Mouse (Mus musculus) lung, embryonic 16.5 days (tissue): ENCODE measurements at regions not wholly inside any gene's neighbourhood (a gene's known extent, or its start where the extent isn't known, plus 50 kb on each side); places are given as distances from the start of the nearest gene placed in this dataset.
A peak's percentile ranks its signal among the peaks of the same experiment; 100 is the strongest.

Source experiments
- ATAC-seq: fragments of 200-750 bp; cut with Nextera tagmentation; 2 replicates; pipeline ENCODE4 v1.8.0; 2017; ENCODE audit warnings: low read depth, mild to moderate bottlenecking, moderate library complexity
- H3K27ac ChIP-seq: fragments of 300-500 bp; sonication (generic); 2 replicates; pipeline ENCODE4 v1.5.1; 2014; ENCODE audit warnings: mild to moderate bottlenecking, control low read depth, low read length
- H3K27me3 ChIP-seq: fragments of 300-500 bp; sonication (generic); 2 replicates; pipeline ENCODE4 v1.6.1; 2014; ENCODE audit warnings: low read depth, low read length, mixed read lengths; ENCODE audit not compliant: control insufficient read depth, insufficient read depth
- H3K36me3 ChIP-seq: fragments of 300-500 bp; sonication (generic); 2 replicates; pipeline ENCODE4 v1.6.1; 2014; ENCODE audit warnings: low read length; ENCODE audit not compliant: control insufficient read depth, insufficient read depth
- H3K4me1 ChIP-seq: fragments of 300-500 bp; sonication (generic); replicated peaks from 2 replicates; pipeline ENCODE4 v1.6.1; 2014; ENCODE audit warnings: low read length, mixed read lengths; ENCODE audit not compliant: control insufficient read depth, insufficient read depth
- H3K4me2 ChIP-seq: fragments of 300-500 bp; sonication (generic); 2 replicates; pipeline ENCODE4 v1.6.1; 2014; ENCODE audit warnings: low read depth, low read length, control low read depth
- H3K4me3 ChIP-seq: fragments of 300-500 bp; sonication (generic); 2 replicates; pipeline ENCODE4 v1.5.1; 2014; ENCODE audit warnings: mild to moderate bottlenecking, low read length, control low read depth
- H3K9ac ChIP-seq: fragments of 300-500 bp; sonication (generic); 2 replicates; pipeline ENCODE4 v1.6.1; 2014; ENCODE audit warnings: low read length, control low read depth
- H3K9me3 ChIP-seq: fragments of 300-500 bp; sonication (generic); 2 replicates; pipeline ENCODE4 v1.6.1; 2016; ENCODE audit warnings: low read length; ENCODE audit not compliant: control insufficient read depth
- WGBS: fragments of 180-500 bp; shearing (Covaris S2); extraction: QIAGEN DNeasy Blood & Tissue Kit; methylation state at CpG from one replicate; pipeline ENCODE4 v1.1.7; 2014; 5-methylcytosine and 5-hydroxymethylcytosine counted together

DNA sequence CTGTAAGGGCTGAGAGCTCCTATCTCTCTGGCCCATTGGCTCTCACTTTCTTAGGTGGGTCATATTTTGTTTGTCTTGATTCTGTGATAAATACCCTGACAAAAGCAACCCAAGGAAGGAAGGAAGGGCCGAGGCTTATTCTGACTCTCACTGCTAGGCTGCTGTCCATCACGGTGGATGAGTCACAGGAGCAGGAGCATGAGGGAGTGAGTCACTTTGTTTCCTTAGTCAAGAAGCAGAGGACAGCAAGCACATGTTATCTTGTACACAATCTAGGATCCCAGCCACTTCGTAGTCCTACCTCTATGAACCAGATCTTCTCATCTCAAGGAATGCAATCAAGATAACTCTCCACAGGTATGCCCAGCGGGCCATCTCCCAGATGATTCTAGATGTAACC, 69.9 kb downstream of the Atp6v1g3 start:
- H3K27me3 ChIP-seq: no peaks in the 10 kb centered on the region
- H3K9me3 ChIP-seq: no peaks in the 10 kb centered on the region
- H3K36me3 ChIP-seq: no peaks in the 10 kb centered on the region
- H3K27ac ChIP-seq: no peak overlapping the region
- H3K4me2 ChIP-seq: no peak overlapping the region
- H3K4me1 ChIP-seq: no peaks in the 10 kb centered on the region
- no peak for ATAC-seq
- H3K4me3 ChIP-seq: no peak overlapping the region
- no peak overlapping the region for H3K9ac ChIP-seq
- 58% methylated on average over 4 of the region's 4 CpGs for WGBS

DNA sequence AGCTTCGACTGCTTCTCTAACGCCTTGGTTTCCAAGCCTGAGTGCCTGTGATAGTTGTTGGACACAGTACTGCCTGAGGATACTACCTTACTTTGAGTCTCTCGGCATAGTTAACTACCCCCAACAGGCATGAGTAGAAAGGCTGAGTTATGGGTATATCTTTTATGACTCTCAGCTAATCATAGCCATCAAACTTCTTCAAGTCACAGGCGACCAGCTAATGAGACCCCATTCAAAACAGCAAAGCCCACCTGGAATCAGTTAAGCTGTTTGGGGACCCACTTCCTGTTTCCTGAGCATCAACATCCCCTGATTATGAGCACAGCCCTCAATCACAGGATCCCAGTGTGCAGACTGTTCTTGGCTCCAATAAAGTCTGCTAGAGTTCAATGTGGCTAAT, 71.4 kb downstream of the Atp6v1g3 start:
- ATAC-seq: no peak
- Histone ChIP-seq H3K27me3 (no peaks in the 10 kb centered on the region), H3K36me3 (no peaks in the 10 kb centered on the region), H3K4me3 (no peak overlapping the region), H3K9me3 (no peaks in the 10 kb centered on the region), H3K4me2 (no peak overlapping the region), H3K27ac (no peak overlapping the region), H3K9ac (no peak overlapping the region), H3K4me1 (no peaks in the 10 kb centered on the region)
- WGBS: 83% methylated on average over 4 of the region's 4 CpGs

DNA sequence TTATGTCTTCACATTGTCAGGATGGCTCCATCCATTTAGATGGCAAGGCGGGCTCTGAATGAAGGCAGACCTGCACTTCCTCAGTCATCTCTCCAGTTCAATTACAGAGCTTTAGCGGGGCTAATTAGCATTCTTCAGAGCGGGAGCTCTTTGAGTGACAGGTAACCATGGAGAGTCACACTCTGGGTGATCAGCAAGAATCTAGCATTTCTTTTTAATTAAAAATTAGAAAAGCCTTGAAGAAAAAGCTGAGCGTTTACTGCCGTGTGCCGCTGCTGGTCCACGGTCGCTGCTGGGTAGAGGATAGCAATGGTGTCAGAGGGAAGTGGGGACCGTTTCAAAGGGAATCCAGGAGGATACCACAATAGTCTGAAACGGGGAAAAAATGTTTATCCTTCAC, 72.5 kb downstream of the Atp6v1g3 start:
- Histone ChIP-seq H3K4me2 (no peak overlapping the region), H3K27ac (no peak overlapping the region), H3K36me3 (no peaks in the 10 kb centered on the region), H3K27me3 (no peaks in the 10 kb centered on the region), H3K9me3 (no peaks in the 10 kb centered on the region), H3K4me1 (no peaks in the 10 kb centered on the region), H3K4me3 (no peak overlapping the region), H3K9ac (no peak overlapping the region)
- no peak for ATAC-seq
- 61% methylated on average over 10 of the region's 10 CpGs for WGBS

DNA sequence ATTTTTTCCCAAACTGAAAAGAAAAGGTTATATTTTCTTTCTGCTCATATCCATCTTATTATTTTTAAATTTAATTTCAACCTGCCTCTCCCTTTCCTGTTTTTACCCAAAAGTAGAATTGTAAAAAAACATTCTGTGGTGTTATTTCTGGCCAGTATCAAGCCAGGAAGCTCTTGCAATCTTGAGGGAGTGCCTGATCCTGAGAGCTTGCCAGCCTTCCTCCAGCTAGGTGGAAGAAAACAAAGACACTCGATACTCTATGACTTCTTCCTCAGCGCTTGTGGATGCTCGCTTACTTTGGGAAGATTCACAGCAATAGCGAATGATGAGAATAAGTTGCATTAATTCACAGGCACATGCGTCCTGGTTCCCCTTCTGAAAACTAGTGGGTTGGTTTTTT, 73.4 kb downstream of the Atp6v1g3 start:
- Histone ChIP-seq H3K4me3 (no peak overlapping the region), H3K36me3 (no peaks in the 10 kb centered on the region), H3K4me1 (no peaks in the 10 kb centered on the region), H3K9me3 (no peaks in the 10 kb centered on the region), H3K27ac (no peak overlapping the region), H3K9ac (no peak overlapping the region), H3K4me2 (no peak overlapping the region), H3K27me3 (no peaks in the 10 kb centered on the region)
- WGBS: 71% methylated on average over 5 of the region's 5 CpGs
- no peak for ATAC-seq

DNA sequence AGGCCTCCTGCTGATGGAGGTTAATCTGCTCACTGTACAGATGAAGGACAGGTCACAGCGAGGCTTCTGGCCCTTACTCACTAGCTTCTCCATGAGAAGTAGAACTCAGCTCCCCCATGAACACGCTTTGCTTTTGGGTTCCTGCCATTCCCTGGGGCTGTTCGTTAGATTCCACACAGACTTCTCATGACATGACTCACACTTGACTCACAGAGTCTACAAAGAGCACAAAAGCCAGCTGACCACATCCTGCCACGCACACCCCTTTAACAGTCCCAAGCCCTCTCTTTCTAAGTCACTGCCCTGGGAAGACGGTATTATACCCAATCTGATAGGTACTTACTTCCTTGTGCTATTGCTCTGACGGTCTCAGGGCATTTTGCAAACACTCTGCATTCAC, 74.9 kb downstream of the Atp6v1g3 start:
- 59% methylated on average over 6 of the region's 6 CpGs for WGBS
- ATAC-seq: peak; percentile 26; the same call in 1 of the 2 replicates
- Histone ChIP-seq H3K27ac (no peak overlapping the region), H3K9me3 (no peaks in the 10 kb centered on the region), H3K4me1 (no peaks in the 10 kb centered on the region), H3K4me2 (no peak overlapping the region), H3K27me3 (no peaks in the 10 kb centered on the region), H3K4me3 (no peak overlapping the region), H3K36me3 (no peaks in the 10 kb centered on the region), H3K9ac (no peak overlapping the region)

DNA sequence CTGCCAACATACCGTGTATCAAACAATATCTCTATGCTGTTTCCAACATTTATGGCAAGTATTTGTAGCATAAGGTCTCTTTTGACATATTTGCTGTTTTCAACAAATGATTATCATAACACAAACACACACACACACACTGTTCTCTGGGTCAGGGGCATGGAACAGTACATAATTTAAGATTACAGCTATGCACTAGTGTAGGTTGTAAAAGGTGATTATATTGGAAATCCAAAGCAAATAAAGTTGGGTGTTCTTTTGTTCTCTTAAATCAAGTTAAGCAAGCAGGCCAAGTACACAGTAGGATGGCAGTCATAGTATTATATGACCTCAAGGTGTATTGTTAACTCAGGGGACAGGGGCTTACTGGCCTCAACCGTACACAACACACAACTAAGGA, 75.6 kb downstream of the Atp6v1g3 start:
- ATAC-seq: no peak
- no peaks in the 10 kb centered on the region for H3K9me3 ChIP-seq
- 49% methylated on average over 2 of the region's 2 CpGs for WGBS
- H3K4me3 ChIP-seq: no peak overlapping the region
- H3K36me3 ChIP-seq: no peaks in the 10 kb centered on the region
- H3K9ac ChIP-seq: no peak overlapping the region
- no peaks in the 10 kb centered on the region for H3K27me3 ChIP-seq
- H3K27ac ChIP-seq: no peak overlapping the region
- H3K4me2 ChIP-seq: no peak overlapping the region
- no peaks in the 10 kb centered on the region for H3K4me1 ChIP-seq

DNA sequence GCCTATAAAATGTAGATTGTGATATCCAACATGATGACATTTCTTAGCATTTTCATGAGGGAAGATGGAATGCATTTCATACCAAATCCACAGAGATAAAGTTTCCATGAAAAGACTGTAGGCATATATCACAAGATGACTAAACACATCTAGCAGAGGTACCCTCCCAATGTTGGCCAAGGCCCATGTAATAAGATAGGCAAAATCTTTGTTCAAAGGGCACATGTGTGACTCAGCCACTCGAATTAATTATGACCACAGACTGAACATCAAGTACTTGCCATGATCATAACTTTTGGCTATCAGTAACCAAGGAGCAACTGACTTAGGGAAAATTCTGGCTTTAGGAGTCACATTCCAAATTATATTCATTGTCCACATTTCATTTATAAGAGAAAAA, 82.9 kb downstream of the Atp6v1g3 start:
- no peak for ATAC-seq
- no peak overlapping the region for H3K4me3 ChIP-seq
- no peak overlapping the region for H3K27ac ChIP-seq
- H3K9ac ChIP-seq: no peak overlapping the region
- H3K9me3 ChIP-seq: no peaks in the 10 kb centered on the region
- no peaks in the 10 kb centered on the region for H3K36me3 ChIP-seq
- H3K4me1 ChIP-seq: no peaks in the 10 kb centered on the region
- H3K27me3 ChIP-seq: no peaks in the 10 kb centered on the region
- 45% methylated on average over 1 of the region's 1 CpGs for WGBS
- no peak overlapping the region for H3K4me2 ChIP-seq

DNA sequence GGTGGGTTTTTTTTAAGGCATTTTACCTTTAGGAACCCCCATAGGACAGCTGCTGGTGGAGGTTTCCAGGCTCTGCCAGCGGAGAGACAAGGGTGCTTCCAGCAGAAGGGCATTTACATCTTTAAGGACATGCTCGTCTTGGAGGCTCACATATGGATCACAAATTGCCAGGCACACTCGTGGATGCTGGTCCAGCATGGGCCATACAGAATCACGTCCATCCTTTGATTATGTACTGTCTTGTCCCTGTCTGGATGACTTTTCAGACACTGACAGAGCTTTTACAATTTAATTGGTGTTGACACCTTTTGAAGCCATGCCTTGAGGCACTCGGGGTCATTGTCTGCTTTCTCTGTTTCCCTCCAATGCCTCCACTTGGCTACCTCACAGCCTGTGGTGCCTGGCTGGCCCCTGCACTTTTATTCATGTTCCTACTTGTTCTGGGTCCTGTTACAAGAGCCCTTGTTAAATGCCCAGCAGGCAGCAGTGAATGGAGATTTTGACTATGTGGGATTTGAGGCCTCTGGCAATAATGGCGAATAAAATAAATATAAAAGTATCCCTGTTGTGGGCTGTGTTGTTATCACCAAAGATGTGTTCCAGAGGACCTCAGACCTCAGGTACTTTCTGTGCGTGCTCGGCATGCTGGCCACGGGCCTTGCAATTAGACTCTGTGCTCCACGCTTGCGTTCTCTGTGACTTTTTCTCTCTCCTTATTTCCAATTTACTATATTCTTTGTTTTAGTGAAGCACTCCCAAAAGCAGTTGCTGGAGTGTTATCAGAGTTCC, 89.3 kb downstream of the Atp6v1g3 start:
- Histone ChIP-seq H3K36me3 (no peaks in the 10 kb centered on the region), H3K4me3 (no peak overlapping the region), H3K27me3 (no peaks in the 10 kb centered on the region), H3K27ac (no peak overlapping the region), H3K4me2 (no peak overlapping the region), H3K9ac (no peak overlapping the region), H3K9me3 (no peaks in the 10 kb centered on the region), H3K4me1 (no peaks in the 10 kb centered on the region)
- WGBS: 78% methylated on average over 11 of the region's 11 CpGs
- ATAC-seq: no peak

DNA sequence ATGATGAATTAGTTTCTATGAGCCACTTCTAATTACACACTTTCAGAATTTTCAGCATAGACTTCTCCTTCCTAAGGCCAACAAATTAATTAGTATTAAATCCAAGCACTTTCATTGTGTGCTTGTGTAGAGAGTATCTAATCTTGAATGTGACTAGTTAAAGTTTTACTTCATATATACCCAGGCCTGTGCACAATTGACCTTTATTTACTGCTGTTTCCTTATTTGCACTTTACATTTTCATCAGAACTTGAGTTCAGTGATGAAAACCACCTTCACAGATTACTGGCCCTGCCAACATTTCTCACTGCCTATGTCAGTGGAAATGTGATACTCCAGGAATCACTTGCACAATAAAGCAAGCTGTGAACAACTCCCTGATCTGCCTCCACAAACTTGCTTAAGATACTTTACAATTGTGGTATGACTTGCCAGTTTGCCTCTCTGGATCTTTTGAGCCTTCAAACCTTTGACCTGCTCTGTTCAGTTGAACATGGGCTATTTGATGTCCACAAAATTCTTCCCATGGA, 96.5 kb downstream of the Atp6v1g3 start:
- no peak for ATAC-seq
- Histone ChIP-seq H3K4me3 (no peak overlapping the region), H3K27me3 (no peaks in the 10 kb centered on the region), H3K27ac (no peak overlapping the region), H3K4me2 (no peak overlapping the region), H3K36me3 (no peaks in the 10 kb centered on the region), H3K9me3 (no peaks in the 10 kb centered on the region), H3K4me1 (no peaks in the 10 kb centered on the region), H3K9ac (no peak overlapping the region)
